Mouse (Mus musculus): Measurements from ENCODE around the gene Pde3a.

The Pde3a gene

DNA sequence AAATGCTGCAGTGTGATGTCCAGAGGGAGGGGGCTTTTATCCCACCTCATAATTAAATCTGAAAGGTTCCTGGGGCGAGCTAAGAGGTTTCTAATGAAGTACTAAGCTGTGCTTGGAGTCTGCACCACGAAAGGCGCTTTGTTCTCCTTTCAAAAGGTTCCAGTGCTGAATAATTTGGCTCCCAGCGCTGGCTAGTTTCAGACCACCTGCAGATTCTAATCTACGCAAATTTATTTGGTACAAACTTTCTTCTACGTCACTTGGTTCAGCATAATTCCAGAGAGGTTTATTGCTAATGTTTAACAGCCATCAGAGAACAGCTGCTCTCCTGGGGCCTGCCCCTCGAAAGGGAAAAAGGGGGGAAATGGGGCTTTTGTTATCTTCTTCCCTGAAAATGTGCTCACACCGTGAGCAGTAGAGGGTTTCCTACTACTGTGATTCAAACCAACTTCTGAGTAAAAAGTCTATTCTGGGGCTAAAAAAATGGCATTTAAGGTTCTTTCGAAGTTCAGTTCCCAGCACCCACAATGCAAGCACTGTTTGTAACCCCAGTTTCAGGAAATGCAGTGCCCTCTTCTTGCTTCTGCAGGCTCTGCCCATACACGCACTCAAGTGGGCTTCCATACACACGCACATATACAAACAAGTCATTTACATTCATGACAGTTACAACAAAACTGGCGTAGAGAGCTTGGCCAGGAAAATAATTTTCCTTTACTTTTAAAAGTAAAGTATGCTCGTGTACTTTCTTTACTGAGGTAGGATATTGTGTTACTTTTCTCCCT lies 246.8 kb downstream of the Pde3a start:
- DNase-seq (ENCODE audit: low spot score in 2 of 2) = no peak

DNA sequence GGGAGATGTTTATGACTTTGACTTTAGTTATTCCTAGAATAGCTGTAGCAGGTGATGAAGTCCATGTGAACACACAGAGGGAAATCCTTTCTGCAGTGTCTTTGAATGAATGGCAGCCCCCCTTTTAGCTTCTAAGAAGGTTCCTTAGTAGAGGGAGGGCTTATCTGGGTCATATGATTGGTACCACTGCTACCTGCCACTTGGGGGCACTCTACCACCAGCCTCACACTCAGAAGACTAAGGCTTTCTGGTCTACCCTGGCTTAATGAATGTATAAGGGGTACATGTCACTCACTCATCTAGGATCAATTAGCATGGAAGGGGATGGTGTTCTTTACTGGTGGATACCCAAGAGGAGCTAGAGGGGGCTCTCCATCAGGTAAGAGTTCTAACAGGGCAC lies 250.4 kb downstream of the Pde3a start:
- no peak for DNase-seq (ENCODE audit: low spot score in 2 of 2)

DNA sequence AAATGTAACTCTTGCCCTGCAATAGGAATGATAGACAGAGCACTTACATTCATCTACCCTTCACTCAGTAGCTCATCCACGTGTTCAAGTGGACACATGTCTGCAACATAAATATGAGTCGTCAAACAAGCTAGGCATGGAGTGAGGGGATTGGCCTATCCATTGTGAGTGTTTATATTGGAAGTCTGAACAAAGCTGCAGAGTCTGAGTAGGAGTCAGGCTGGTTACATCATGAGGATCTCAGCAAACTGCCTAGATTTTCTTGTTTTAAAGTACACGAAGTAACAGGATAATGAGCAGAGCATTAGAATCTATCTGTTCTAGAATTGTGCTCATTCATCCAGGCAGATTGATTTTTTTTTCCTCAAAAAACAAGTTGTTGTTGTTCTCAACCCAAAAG lies 252.1 kb downstream of the Pde3a start:
- no peak for DNase-seq (ENCODE audit: low spot score in 2 of 2)

DNA sequence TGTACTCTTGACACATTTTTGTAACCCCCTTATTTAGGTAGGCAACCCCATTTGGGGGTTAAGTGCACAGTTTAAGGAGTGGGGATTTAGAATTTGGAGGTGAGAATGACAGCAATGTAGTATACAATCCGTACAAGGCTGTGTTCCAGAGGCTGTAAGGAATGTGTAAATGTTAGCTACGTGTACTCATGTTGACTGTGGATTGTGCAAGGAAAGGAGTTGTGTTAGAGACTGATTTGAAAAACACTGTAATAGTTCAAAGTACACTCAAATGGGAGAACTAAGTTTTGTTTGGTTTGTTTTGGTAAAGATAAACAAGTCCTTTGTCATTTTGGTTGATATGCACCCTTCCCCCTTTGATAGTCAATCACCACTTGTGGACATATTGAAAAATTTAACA lies 273.5 kb downstream of the Pde3a start:
- DNase-seq (ENCODE audit: low spot score in 2 of 2) = no peak

DNA sequence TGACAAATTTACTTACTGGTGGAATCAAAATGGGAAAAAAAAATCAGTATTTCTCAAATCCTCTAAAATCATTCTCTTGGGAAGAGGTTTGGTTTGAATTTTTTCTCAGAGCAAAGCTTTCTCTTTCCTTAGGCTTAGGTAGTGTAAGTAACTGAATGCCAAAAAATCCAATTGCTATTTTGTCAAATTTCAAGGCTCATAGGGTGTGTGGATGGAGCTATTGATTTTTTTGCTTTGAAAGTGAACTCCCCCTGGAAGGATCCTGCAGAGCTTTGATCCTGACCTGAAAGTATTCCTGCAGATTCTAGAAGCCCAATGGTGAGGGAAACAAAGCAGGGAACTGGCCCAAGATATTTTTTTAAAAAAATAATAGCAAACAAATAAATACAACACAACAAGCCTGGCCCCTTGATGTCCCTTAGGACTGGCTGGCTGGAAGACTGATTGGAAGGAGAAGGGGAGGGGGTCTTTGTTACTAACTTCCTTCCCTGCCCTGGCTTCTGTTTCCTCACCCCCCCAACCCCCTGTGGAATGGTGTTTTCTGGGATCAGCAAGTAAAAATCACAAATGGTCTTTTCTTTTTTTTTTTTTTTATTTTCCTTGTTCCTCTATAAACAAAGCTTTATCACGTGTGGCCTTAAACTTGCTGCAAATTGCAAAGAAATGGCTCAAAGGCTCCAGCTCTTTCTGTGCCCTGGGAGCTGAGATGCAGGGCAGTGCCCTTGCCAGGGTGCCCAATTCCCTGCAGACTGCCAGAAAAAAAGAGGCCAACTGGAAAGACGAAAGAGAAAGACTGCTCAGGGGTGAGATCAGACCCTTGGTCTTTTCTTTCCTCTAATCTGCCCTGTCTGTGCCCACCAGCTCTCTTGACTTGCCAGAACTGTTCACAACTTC lies 274.9 kb downstream of the Pde3a start, which contains the start of gene Slco1c1:
Gene Slco1c1 (plus strand): TSS at position 622 of the 894 bp plus-strand sequence.
- DNase-seq (ENCODE audit: low spot score in 2 of 2) = no peak

DNA sequence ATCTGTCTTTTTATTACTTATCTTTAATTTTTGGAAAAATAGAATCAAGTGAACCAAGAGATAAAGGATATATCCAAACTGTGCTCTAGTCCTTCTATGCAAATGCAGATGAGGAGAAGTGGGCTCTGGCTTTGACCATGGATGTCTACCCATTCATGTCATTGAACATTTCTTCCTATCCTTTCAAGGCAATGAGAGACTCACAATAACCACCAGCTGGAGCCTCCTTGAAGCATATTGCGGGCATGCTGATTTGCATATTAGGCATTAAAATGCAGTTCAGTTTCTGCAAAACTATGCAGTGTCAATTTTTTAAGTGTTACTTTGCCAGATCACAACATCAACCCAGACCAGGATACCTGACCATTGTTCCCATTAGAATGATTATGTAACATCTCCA lies 276.7 kb downstream of the Pde3a start:
- DNase-seq (ENCODE audit: low spot score in 2 of 2) = no peak

DNA sequence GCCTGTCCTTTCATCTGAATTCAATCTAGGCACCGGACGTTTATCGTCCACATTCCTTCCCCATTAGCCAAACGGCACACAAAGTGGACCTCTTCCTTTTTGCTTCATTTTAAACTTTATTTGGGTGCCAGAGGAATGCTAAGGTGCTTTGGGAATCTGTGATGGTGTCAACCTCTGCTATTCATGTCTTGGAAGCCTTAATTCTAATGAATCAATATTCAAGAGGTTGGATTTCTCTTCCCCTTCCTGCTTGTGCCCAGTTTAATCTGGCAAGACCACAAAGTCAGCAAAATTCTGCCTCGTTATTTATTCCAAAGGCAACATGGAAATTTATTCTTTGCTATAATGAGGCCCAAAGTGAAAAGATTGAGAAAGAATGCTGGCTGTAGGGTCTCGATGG lies 281.8 kb downstream of the Pde3a start:
- no peak for DNase-seq (ENCODE audit: low spot score in 2 of 2)

DNA sequence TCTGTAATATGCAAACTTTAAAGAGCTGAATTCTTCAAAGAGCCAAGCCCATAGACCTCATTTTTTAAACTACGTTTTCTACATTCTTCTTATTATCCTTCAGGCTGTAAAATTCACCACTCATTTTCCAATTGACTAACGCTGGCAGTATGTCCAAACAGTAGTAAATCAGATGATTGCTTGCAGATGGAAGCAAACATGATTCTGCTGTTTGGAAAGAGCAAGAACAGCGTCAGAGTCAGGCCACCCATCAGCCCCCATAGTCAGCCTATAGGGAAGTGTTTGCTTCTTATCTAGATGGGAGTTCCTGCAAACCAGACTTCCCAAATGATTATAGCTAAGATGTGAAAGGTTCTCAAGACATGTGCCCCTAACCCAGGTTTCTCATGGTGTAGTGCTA lies 288.2 kb downstream of the Pde3a start:
- DNase-seq (ENCODE audit: low spot score in 2 of 2) = no peak

DNA sequence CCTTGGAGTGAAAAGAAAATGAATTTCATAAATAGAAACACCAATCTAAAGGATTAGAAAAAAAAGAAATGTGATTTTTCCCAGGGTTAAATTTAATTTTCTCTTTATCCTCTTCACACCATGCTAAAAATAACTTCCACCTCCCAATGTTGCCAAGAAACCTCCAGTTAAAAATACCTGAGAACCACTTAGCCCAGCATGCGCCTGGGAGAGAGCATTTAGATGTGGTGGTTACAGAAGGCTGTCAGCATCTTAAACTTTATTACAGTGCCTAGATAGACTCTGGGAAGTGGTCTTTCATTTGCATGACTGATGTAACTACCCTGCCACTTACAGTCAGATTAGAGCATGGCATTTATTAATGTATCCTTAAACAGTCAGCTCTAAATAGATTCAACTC lies 292.1 kb downstream of the Pde3a start:
- no peak for DNase-seq (ENCODE audit: low spot score in 2 of 2)

DNA sequence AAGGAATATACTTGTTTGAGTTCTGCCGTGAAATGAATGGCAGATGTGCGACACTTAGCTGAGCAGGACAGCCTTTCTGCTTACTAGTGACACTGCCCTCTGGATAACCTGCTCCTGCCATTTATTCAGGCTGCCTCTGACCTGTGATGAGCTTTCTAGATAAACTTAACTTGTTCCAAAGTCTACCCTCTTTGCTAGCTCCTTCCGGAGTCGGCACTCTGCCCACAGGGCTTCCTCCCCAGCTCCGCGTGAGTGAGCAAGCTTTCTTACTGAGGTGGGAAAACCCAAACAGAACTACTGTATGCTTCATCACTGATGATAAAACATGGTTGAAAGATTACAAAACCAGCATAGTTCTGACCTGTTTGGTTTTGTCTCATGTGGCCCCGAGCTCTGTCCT lies 294.3 kb downstream of the Pde3a start:
- no peak for DNase-seq (ENCODE audit: low spot score in 2 of 2)

All from urinary bladder, postnatal 4 days (tissue).